Mouse (Mus musculus): ENCODE results near the gene Olfr878. TPM values are rescaled to one million over a fixed set of nuclear protein-coding genes. Genes with fewer than 3 reads are reported as not detected.

Gene Olfr878
- not detected in 2 replicates for total RNA-seq (2017)

DNA sequence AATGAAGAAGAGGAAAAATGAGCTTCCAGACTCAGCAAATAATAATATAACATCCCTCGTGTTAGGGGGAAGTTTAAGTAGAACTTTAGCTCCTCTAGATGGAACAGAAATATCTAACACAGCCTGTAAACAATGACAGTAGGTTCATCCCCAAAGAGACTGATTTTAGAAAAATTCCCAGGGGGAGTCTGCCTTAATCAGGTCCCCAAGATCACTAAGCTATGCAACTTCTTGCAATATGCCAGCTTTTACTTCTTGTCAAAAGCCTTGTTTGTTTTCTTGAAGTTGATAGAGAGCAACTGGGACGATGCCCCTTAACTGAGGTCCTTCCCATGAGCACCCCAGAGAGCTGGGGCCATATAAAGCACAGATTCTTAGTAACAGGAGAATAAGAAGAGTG, at the start of gene Olfr878:
TSS of gene Olfr878 (plus strand) at position 301 of the 400 bp plus-strand sequence.
- no peak for ATAC-seq (replicated peaks; ENCODE audit: low read depth, poor library complexity, severe bottlenecking)

- ATAC-seq (replicated peaks; ENCODE audit: low read depth, poor library complexity, severe bottlenecking) = no peak
Observed at GRCm38 (mm10) chr9:37870246-37870645, 47.4 kb upstream of the Olfr878 start.

DNA sequence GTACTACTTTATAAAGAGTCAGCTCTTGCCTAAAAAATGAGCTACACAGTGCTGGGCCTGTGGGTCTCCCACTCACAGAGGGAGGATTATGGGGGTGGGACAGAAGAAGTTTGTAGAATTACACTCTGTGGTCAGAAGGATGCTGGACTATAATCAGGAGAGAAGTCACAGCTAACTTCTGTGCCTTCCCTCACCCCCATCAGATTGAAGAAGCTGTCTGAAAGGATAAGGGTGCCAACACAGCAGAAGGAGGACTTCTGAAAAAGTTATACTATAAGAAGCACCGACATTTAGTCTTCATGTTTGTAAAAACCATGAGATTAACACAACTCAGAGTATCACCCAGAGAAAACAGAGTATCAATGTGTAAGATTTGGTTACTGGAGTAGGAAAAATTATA, 46.5 kb upstream of the Olfr878 start:
- ATAC-seq (replicated peaks; ENCODE audit: low read depth, poor library complexity, severe bottlenecking) = no peak

DNA sequence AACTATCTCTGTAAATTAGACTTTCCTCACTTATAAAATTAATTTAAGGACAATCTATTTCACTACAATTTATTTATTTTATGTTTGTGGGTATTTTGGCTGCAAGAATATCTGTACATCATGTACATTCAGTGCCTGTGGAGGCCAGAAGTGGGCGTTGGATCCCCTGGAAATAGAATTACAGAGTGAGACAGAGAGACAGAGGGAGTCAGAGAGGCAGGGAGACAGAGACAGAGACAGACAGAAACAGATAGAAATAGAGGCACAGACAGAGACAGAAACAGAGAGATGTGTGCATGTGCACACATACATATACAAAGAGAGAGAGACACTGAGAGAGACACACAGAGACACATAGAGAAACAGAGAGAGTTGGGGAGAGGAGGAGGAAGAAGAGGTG, 46.1 kb upstream of the Olfr878 start:
- no peak for ATAC-seq (replicated peaks; ENCODE audit: low read depth, poor library complexity, severe bottlenecking)

- no peak for ATAC-seq (replicated peaks; ENCODE audit: low read depth, poor library complexity, severe bottlenecking)
Observed at GRCm38 (mm10) chr9:37890960-37891359, 26.7 kb upstream of the Olfr878 start.

GRCm38 (mm10) chr9:37896661-37897060, 21.0 kb upstream of the Olfr878 start, which contains the start of gene Olfr145:
Gene Olfr145 (plus strand): TSS chr9:37896724.
- no peak for ATAC-seq (replicated peaks; ENCODE audit: low read depth, poor library complexity, severe bottlenecking)

GRCm38 (mm10) chr9:37905555-37905954, 12.1 kb upstream of the Olfr878 start:
- ATAC-seq (replicated peaks; ENCODE audit: low read depth, poor library complexity, severe bottlenecking) = no peak

GRCm38 (mm10) chr9:37918018-37918417, 378 bp downstream of the Olfr878 start:
- ATAC-seq (replicated peaks; ENCODE audit: low read depth, poor library complexity, severe bottlenecking) = no peak

- no peak for ATAC-seq (replicated peaks; ENCODE audit: low read depth, poor library complexity, severe bottlenecking)
Observed at GRCm38 (mm10) chr9:37924194-37924593, 6.6 kb downstream of the Olfr878 start.

GRCm38 (mm10) chr9:37925445-37925844, 7.8 kb downstream of the Olfr878 start:
- ATAC-seq (replicated peaks; ENCODE audit: low read depth, poor library complexity, severe bottlenecking) = no peak

DNA sequence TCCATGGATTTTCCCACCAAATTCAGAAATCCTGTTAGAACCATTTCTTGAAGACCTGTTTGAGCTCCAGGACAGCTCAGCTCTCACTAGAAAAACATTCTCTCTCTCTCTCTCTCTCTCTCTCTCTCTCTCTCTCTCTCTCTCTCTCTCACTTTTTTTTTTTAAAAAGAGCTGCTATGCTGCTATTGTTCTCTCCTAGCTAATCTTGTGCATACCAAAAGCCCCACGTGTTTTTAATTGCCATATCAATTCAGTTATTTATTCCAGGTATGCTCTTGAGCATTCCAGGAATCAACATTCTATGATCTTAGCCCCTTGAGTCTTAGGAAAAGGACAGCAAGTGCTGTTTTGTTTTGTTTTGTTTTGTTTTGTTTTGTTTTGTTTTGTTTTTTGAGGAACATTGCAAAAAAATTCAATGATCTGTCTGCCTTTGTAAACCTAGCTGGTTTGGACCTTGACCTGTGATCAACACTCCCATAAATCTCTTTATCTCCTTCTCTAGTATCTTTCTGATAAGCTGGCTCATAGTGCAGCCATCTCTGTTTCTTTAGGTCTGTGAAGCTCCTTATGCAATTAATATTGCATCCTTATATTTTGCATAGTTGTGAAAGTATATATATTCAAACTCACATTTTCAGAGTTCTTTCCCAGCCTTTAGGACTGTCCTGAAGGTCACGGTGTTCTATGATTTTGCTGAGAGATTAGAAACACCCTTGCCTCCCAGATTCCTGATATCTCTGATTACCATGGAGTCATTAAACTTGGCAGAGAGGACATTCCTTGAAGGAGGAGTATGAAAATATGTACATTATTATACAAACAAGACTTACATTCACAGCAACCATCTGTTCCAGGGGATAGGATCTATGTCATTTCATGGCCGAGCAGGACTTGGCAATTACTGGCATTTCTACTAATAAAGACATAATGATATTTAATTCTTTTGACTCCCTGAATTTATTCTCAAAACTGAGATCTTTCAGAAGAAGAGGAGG, 8.7 kb downstream of the Olfr878 start:
- ATAC-seq (replicated peaks; ENCODE audit: low read depth, poor library complexity, severe bottlenecking) = no peak

DNA sequence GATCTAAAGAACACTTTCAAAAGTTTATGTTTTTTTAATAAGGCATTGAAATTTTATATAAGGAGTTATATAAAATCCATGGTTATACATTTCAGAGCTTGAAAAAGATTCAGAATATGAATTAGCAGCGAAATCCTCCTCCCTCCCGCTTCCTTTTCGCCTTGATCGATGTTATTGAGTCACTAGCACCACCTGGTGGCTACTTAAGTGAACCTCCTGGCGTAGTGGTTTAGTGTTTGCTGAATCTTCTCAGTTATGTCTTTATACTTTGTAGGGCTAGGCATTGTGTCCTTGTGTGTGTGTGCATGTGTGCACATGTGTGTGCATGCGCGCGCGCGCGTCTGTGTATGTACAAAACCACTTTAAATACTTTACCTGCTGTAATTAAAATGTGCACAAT, 14.9 kb downstream of the Olfr878 start:
- peak; percentile 98 for ATAC-seq (replicated peaks; ENCODE audit: low read depth, poor library complexity, severe bottlenecking)

DNA sequence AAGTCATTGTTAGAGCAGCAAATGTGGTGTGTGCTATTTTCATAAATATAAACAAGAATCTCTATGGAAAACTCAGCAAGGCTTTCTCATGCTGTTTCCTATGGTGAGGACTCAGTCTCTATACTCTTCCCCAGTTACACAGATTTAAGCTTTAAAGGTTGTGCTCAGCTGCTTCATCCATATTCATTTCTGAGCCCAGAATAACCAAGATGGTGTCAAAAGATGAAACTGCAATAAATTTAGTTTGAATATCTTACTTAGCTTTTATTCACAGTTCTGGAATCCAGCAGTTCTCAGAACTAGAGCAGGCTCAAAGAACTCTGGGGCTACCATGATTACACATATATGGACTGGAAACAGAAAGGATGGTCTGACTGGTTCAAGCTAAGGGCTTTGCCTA, 16.5 kb downstream of the Olfr878 start:
- ATAC-seq (replicated peaks; ENCODE audit: low read depth, poor library complexity, severe bottlenecking) = no peak

DNA sequence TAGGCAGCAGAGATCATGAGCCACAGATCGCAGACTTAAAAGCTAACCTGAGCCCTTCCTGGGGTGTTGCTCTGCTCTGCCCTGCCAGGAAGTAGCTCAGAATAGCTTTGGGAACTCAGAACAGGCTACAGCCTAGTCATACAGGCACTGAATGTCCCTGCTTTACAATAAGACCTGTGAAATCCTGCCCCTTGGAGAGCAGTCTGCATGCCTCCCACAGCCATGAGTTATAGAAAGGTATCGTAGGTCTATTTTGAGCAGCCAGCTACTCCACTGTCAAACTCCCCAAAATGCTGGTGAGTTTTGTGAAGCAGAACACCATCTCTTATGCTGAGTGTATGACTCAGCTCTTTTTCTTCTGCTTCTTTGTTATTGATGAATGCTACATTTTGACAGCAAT, 23.5 kb downstream of the Olfr878 start:
- no peak for ATAC-seq (replicated peaks; ENCODE audit: low read depth, poor library complexity, severe bottlenecking)

Other genes starting within 250 kb of the Olfr878 start
- gene Panx3, start 248.6 kb upstream of the Olfr878 start, total RNA-seq (2017) = not detected in 2 replicates
- not detected in 2 replicates for gene Olfr160, start 201.6 kb upstream of the Olfr878 start, total RNA-seq (2017)
- not detected in 2 replicates for gene Olfr874, start 172.7 kb upstream of the Olfr878 start, total RNA-seq (2017)
- not detected in 2 replicates for gene Olfr875, start 146.0 kb upstream of the Olfr878 start, total RNA-seq (2017)
- not detected in 2 replicates for gene Olfr876, start 114.8 kb upstream of the Olfr878 start, total RNA-seq (2017)
- gene Olfr877, start 63.6 kb upstream of the Olfr878 start, total RNA-seq (2017) = not detected in 2 replicates
- gene Olfr145, start 21.1 kb upstream of the Olfr878 start, total RNA-seq (2017) = not detected in 2 replicates
- not detected in 2 replicates for gene Olfr881, start 74.0 kb downstream of the Olfr878 start, total RNA-seq (2017)
- not detected in 2 replicates for gene Olfr883, start 108.0 kb downstream of the Olfr878 start, total RNA-seq (2017)
- gene Olfr884, start 128.7 kb downstream of the Olfr878 start, total RNA-seq (2017) = not detected in 2 replicates
- not detected in 2 replicates for gene Olfr885, start 143.5 kb downstream of the Olfr878 start, total RNA-seq (2017)
- gene Olfr887, start 166.2 kb downstream of the Olfr878 start, total RNA-seq (2017) = not detected in 2 replicates
- not detected in 2 replicates for gene Olfr888, start 190.3 kb downstream of the Olfr878 start, total RNA-seq (2017)
- 0.05 TPM in 1 of 2 replicates, not detected in the other for gene Olfr889, start 197.4 kb downstream of the Olfr878 start, total RNA-seq (2017)
- gene Olfr890, start 224.7 kb downstream of the Olfr878 start, total RNA-seq (2017) = not detected in 2 replicates

All from common myeloid progenitor, adult 5-6 weeks (primary cell).